Mouse (Mus musculus) stomach, postnatal 0 days (tissue): ENCODE measurements around the gene Adam10.

ENCODE experiments used
- CTCF ChIP-seq: IDR thresholded peaks from 2 replicates; pipeline ENCODE4 v1.5.1; 2016; ENCODE audit warnings: antibody characterized with exemption, low read depth, mild to moderate bottlenecking, moderate library complexity
- EP300 ChIP-seq: optimal IDR thresholded peaks from 2 replicates; pipeline ENCODE3; 2016; ENCODE audit warnings: antibody characterized with exemption

- TF ChIP-seq CTCF (no peak), EP300 (no peak)
Observed at GRCm38 (mm10) chr9:70788705-70789104, 109.9 kb downstream of the Adam10 start.
